Mouse (Mus musculus) hindbrain, embryonic 13.5 days (tissue): Measurements from ENCODE around the gene St6galnac1. TPM values are rescaled to one million over a fixed set of nuclear protein-coding genes. Genes with fewer than 3 reads are reported as not detected.
A peak's percentile ranks its signal among the peaks of the same experiment; 100 is the strongest.
"Not testable (repeated sequence)": the region's sequence is repeated elsewhere in the genome, so short reads cannot be mapped to it uniquely, and the experiment has no call there.

Source experiments
- ATAC-seq: fragments of 200-750 bp; cut with Nextera tagmentation; 2 replicates; pipeline ENCODE4 v1.8.0; 2017; ENCODE audit warnings: moderate TSS enrichment; ENCODE audit not compliant: low FRiP score
- H3K27ac ChIP-seq: fragments of 300-500 bp; sonication (generic); 2 replicates; pipeline ENCODE4 v1.5.1; 2015; ENCODE audit warnings: inconsistent platforms, mild to moderate bottlenecking, moderate library complexity
- H3K27me3 ChIP-seq: fragments of 300-500 bp; sonication (generic); 2 replicates; pipeline ENCODE4 v1.6.1; 2015; ENCODE audit warnings: mild to moderate bottlenecking, inconsistent platforms
- H3K36me3 ChIP-seq: fragments of 300-500 bp; sonication (generic); 2 replicates; pipeline ENCODE4 v1.6.1; 2015; ENCODE audit warnings: mild to moderate bottlenecking, inconsistent platforms
- H3K4me1 ChIP-seq: fragments of 300-500 bp; sonication (generic); replicated peaks from 2 replicates; pipeline ENCODE4 v1.6.1; 2015; ENCODE audit warnings: inconsistent platforms
- H3K4me2 ChIP-seq: fragments of 300-500 bp; sonication (generic); 2 replicates; pipeline ENCODE4 v1.6.1; 2015; ENCODE audit warnings: inconsistent platforms, mild to moderate bottlenecking, moderate library complexity
- H3K4me3 ChIP-seq: fragments of 300-500 bp; sonication (generic); 2 replicates; pipeline ENCODE4 v1.5.1; 2015; ENCODE audit warnings: mild to moderate bottlenecking, inconsistent platforms
- H3K9ac ChIP-seq: fragments of 300-500 bp; sonication (generic); 2 replicates; pipeline ENCODE4 v1.6.1; 2015; ENCODE audit warnings: mild to moderate bottlenecking, inconsistent platforms
- H3K9me3 ChIP-seq: fragments of 300-500 bp; sonication (generic); 2 replicates; pipeline ENCODE4 v1.6.1; 2016; ENCODE audit warnings: inconsistent platforms
- WGBS: fragments of 180-500 bp; shearing (Covaris S2); methylation state at CpG from one replicate; pipeline ENCODE4 v1.1.7; 2015; 5-methylcytosine and 5-hydroxymethylcytosine counted together
- polyA plus RNA-seq: library from polyadenylated mRNA; unstranded; fragments of >200 nt; fragmentation: Nextera tagmentation; extraction: Ambion mirVana; gene quantifications from 2 replicates; pipeline ENCODE4 v1.2.1, GENCODE M21; 2015

The St6galnac1 gene
- polyA plus RNA-seq = not detected in 2 replicates

GRCm38 (mm10) chr11:116775407-116775806 is at the start of gene St6galnac1:
St6galnac1 (minus strand) TSS chr11:116775507.
- WGBS = 89% methylated on average over 7 of the region's 7 CpGs
- H3K4me3 ChIP-seq = no peak within 1 kb of the TSS
- no peak within 1 kb of the TSS for H3K4me2 ChIP-seq
- H3K27ac ChIP-seq = no peak within 1 kb of the TSS
- no peak for ATAC-seq
- H3K27me3 ChIP-seq = no peaks in the 10 kb centered on the region
- H3K4me1 ChIP-seq = no peaks in the 10 kb centered on the region
- no peak within 1 kb of the TSS for H3K9ac ChIP-seq
- H3K36me3 ChIP-seq = no peaks in the 10 kb centered on the region
- H3K9me3 ChIP-seq = no peaks in the 10 kb centered on the region

- ATAC-seq, H3K9me3 ChIP-seq, H3K4me3 ChIP-seq, H3K36me3 ChIP-seq, H3K9ac ChIP-seq, H3K27me3 ChIP-seq, H3K27ac ChIP-seq, H3K4me2 ChIP-seq: not testable (repeated sequence)
- H3K4me1 ChIP-seq = peaks cover 77% of the 10 kb centered on the region
- 95% methylated on average over 10 of the region's 10 CpGs for WGBS
Measured at GRCm38 (mm10) chr11:116823885-116824284, 48.6 kb upstream of the St6galnac1 start.

GRCm38 (mm10) chr11:116823255-116823654 is 47.9 kb upstream of the St6galnac1 start:
- no peaks in the 10 kb centered on the region for H3K36me3 ChIP-seq
- H3K4me1 ChIP-seq = peaks cover 77% of the 10 kb centered on the region
- H3K9me3 ChIP-seq = no peaks in the 10 kb centered on the region
- no peak overlapping the region for H3K27ac ChIP-seq
- ATAC-seq = no peak
- no peak overlapping the region for H3K4me2 ChIP-seq
- H3K4me3 ChIP-seq = no peak overlapping the region
- 100% methylated on average over 2 of the region's 2 CpGs for WGBS
- no peaks in the 10 kb centered on the region for H3K27me3 ChIP-seq
- H3K9ac ChIP-seq = no peak overlapping the region

- no peak for ATAC-seq
- H3K4me1 ChIP-seq = peaks cover 72% of the 10 kb centered on the region
- 92% methylated on average over 10 of the region's 10 CpGs for WGBS
Measured at GRCm38 (mm10) chr11:116822626-116823025, 47.3 kb upstream of the St6galnac1 start.

GRCm38 (mm10) chr11:116822215-116822614 is 46.9 kb upstream of the St6galnac1 start:
- Histone ChIP-seq H3K9ac (no peak overlapping the region), H3K4me2 (no peak overlapping the region), H3K4me1 (peaks cover 68% of the 10 kb centered on the region), H3K27me3 (no peaks in the 10 kb centered on the region), H3K27ac (0 out of 2 replicates have a peak overlapping the region, but pooled peaks have one; percentile 30), H3K36me3 (no peaks in the 10 kb centered on the region), H3K4me3 (no peak overlapping the region), H3K9me3 (no peaks in the 10 kb centered on the region)
- no peak for ATAC-seq
- 72% methylated on average over 10 of the region's 10 CpGs for WGBS

More at GRCm38 (mm10) chr11:116822626-116823025, 47.3 kb upstream of the St6galnac1 start:
- H3K9ac ChIP-seq = no peak overlapping the region
- H3K36me3 ChIP-seq = no peaks in the 10 kb centered on the region
- peak overlapping the region; percentile 30; the same call in 1 of the 2 replicates for H3K27ac ChIP-seq
- no peaks in the 10 kb centered on the region for H3K9me3 ChIP-seq
- H3K4me2 ChIP-seq = no peak overlapping the region
- H3K27me3 ChIP-seq = no peaks in the 10 kb centered on the region
- H3K4me3 ChIP-seq = no peak overlapping the region

- peaks cover 68% of the 10 kb centered on the region for H3K4me1 ChIP-seq
- no peak overlapping the region for H3K4me2 ChIP-seq
- no peak overlapping the region for H3K4me3 ChIP-seq
- peak overlapping the region; percentile 30 for H3K27ac ChIP-seq
- H3K27me3 ChIP-seq = no peaks in the 10 kb centered on the region
- H3K9me3 ChIP-seq = no peaks in the 10 kb centered on the region
- WGBS = 48% methylated on average over 13 of the region's 13 CpGs
- H3K36me3 ChIP-seq = no peaks in the 10 kb centered on the region
- no peak for ATAC-seq
- H3K9ac ChIP-seq = peak overlapping the region; percentile 35; the same call in 1 of the 2 replicates
Measured at GRCm38 (mm10) chr11:116821057-116821940, 46.0 kb upstream of the St6galnac1 start.

- peaks cover 67% of the 10 kb centered on the region for H3K4me1 ChIP-seq
Measured at GRCm38 (mm10) chr11:116819932-116820593, 44.8 kb upstream of the St6galnac1 start.

GRCm38 (mm10) chr11:116818722-116819121 is 43.4 kb upstream of the St6galnac1 start:
- Histone ChIP-seq H3K4me2 (no peak overlapping the region), H3K4me1 (peaks cover 78% of the 10 kb centered on the region), H3K27ac (peak overlapping the region; percentile 13; the same call in 1 of the 2 replicates), H3K4me3 (no peak overlapping the region), H3K27me3 (no peaks in the 10 kb centered on the region), H3K9ac (no peak overlapping the region), H3K36me3 (no peaks in the 10 kb centered on the region), H3K9me3 (no peaks in the 10 kb centered on the region)
- WGBS = 65% methylated on average over 8 of the region's 8 CpGs
- ATAC-seq = no peak

More at GRCm38 (mm10) chr11:116819932-116820593, 44.8 kb upstream of the St6galnac1 start:
- no peaks in the 10 kb centered on the region for H3K36me3 ChIP-seq
- ATAC-seq = no peak
- H3K9me3 ChIP-seq = no peaks in the 10 kb centered on the region
- no peak overlapping the region for H3K4me3 ChIP-seq
- H3K27ac ChIP-seq = peak overlapping the region; percentile 55
- H3K4me2 ChIP-seq = no peak overlapping the region
- H3K27me3 ChIP-seq = no peaks in the 10 kb centered on the region
- WGBS = 93% methylated on average over 5 of the region's 5 CpGs
- no peak overlapping the region for H3K9ac ChIP-seq

- H3K4me2 ChIP-seq = no peak overlapping the region
- whole genome bisulfite sequencing = 96% methylated on average over 5 of the region's 5 CpGs
- no peak for ATAC-seq
- H3K4me1 ChIP-seq = peaks cover 86% of the 10 kb centered on the region
- no peaks in the 10 kb centered on the region for H3K27me3 ChIP-seq
- H3K9me3 ChIP-seq = no peaks in the 10 kb centered on the region
- H3K36me3 ChIP-seq = no peaks in the 10 kb centered on the region
- no peak overlapping the region for H3K9ac ChIP-seq
- no peak overlapping the region for H3K27ac ChIP-seq
- no peak overlapping the region for H3K4me3 ChIP-seq
Measured at GRCm38 (mm10) chr11:116817567-116817966, 42.3 kb upstream of the St6galnac1 start.

GRCm38 (mm10) chr11:116816769-116817168 is 41.5 kb upstream of the St6galnac1 start:
- Histone ChIP-seq H3K4me3 (no peak overlapping the region), H3K27ac (no peak overlapping the region; the same call in 1 of the 2 replicates), H3K4me2 (no peak overlapping the region), H3K9ac (no peak overlapping the region), H3K4me1 (peaks cover 85% of the 10 kb centered on the region), H3K27me3 (no peaks in the 10 kb centered on the region), H3K36me3 (no peaks in the 10 kb centered on the region), H3K9me3 (no peaks in the 10 kb centered on the region)
- ATAC-seq = no peak
- 88% methylated on average over 5 of the region's 5 CpGs for WGBS

GRCm38 (mm10) chr11:116814884-116815415 is 39.6 kb upstream of the St6galnac1 start:
- Histone ChIP-seq H3K9ac (peak overlapping the region; percentile 61), H3K9me3 (no peaks in the 10 kb centered on the region), H3K27me3 (no peaks in the 10 kb centered on the region), H3K4me2 (peak overlapping the region; percentile 32; the same call in 1 of the 2 replicates), H3K27ac (peak overlapping the region; percentile 100), H3K36me3 (no peaks in the 10 kb centered on the region), H3K4me1 (peaks cover 85% of the 10 kb centered on the region), H3K4me3 (no peak overlapping the region)
- 18% methylated on average over 7 of the region's 7 CpGs for WGBS
- ATAC-seq = no peak
